Mouse (Mus musculus): Measurements from ENCODE around the gene Hsp90ab1. TPM values are rescaled to one million over a fixed set of nuclear protein-coding genes. Genes with fewer than 3 reads are reported as not detected.
A peak's percentile ranks its signal among the peaks of the same experiment; 100 is the strongest.

Gene Hsp90ab1
- 1,563 and 1,577 TPM in 2 replicates for polyA plus RNA-seq (2015; fragmentation: Nextera tagmentation; extraction: Ambion mirVana)

- Histone ChIP-seq H3K27me3 (no peaks in the 10 kb centered on the region), H3K9ac (peak within 1 kb of the TSS; percentile 97), H3K4me2 (replicated peaks) (peak within 1 kb of the TSS; percentile 75), H3K4me1 (peaks cover 47% of the 10 kb centered on the region), H3K27ac (replicated peaks) (peak within 1 kb of the TSS; percentile 98), H3K9me3 (replicated peaks) (no peaks in the 10 kb centered on the region), H3K4me3 (replicated peaks) (peak within 1 kb of the TSS; percentile 96), H3K36me3 (peaks cover 37% of the 10 kb centered on the region)
- under 1% methylated on average over 41 of the region's 41 CpGs for WGBS
- ATAC-seq (ENCODE audit: insufficient number of reproducible peaks, low FRiP score, low TSS enrichment, low read depth): peak; percentile 90
Measured at GRCm38 (mm10) chr17:45573087-45573779, at the start of gene Hsp90ab1. Hsp90ab1 (minus strand) TSS chr17:45573271.

GRCm38 (mm10) chr17:45619386-45620256, 46.5 kb upstream of the Hsp90ab1 start:
- H3K4me3 ChIP-seq (replicated peaks): peak overlapping the region; percentile 20
- ATAC-seq (ENCODE audit: insufficient number of reproducible peaks, low FRiP score, low TSS enrichment, low read depth): no peak
- no peaks in the 10 kb centered on the region for H3K9me3 ChIP-seq (replicated peaks)
- 23% methylated on average over 20 of the region's 20 CpGs for WGBS
- H3K27ac ChIP-seq (replicated peaks): peak overlapping the region; percentile 40; the same call in 1 of the 2 replicates
- peak overlapping the region; percentile 28; the same call in 1 of the 2 replicates for H3K4me2 ChIP-seq (replicated peaks)
- no peak overlapping the region for H3K9ac ChIP-seq
- H3K4me1 ChIP-seq: peaks cover 17% of the 10 kb centered on the region
- H3K36me3 ChIP-seq: no peaks in the 10 kb centered on the region
- H3K27me3 ChIP-seq: no peaks in the 10 kb centered on the region

- Histone ChIP-seq H3K9ac (no peak overlapping the region), H3K4me3 (replicated peaks) (peak overlapping the region; percentile 20), H3K36me3 (no peaks in the 10 kb centered on the region), H3K27ac (replicated peaks) (peak overlapping the region; percentile 40; the same call in 1 of the 2 replicates), H3K9me3 (replicated peaks) (no peaks in the 10 kb centered on the region), H3K4me1 (peaks cover 17% of the 10 kb centered on the region), H3K27me3 (no peaks in the 10 kb centered on the region), H3K4me2 (replicated peaks) (0 out of 2 replicates have a peak overlapping the region, but pooled peaks have one; percentile 28)
- WGBS: 24% methylated on average over 8 of the region's 8 CpGs
- no peak; the same call in 1 of the 2 replicates for ATAC-seq (ENCODE audit: insufficient number of reproducible peaks, low FRiP score, low TSS enrichment, low read depth)
Measured at GRCm38 (mm10) chr17:45618941-45619385, 45.9 kb upstream of the Hsp90ab1 start.

- WGBS: 90% methylated on average over 6 of the region's 6 CpGs
- no peaks in the 10 kb centered on the region for H3K27me3 ChIP-seq
Measured at GRCm38 (mm10) chr17:45617655-45618054, 44.6 kb upstream of the Hsp90ab1 start.

GRCm38 (mm10) chr17:45616679-45617078, 43.6 kb upstream of the Hsp90ab1 start:
- no peak overlapping the region for H3K4me2 ChIP-seq (replicated peaks)
- 64% methylated on average over 3 of the region's 3 CpGs for WGBS
- H3K9ac ChIP-seq: no peak overlapping the region
- no peak overlapping the region for H3K27ac ChIP-seq (replicated peaks)
- H3K9me3 ChIP-seq (replicated peaks): no peaks in the 10 kb centered on the region
- no peak overlapping the region for H3K4me3 ChIP-seq (replicated peaks)
- H3K4me1 ChIP-seq: peaks cover 17% of the 10 kb centered on the region
- no peaks in the 10 kb centered on the region for H3K36me3 ChIP-seq
- ATAC-seq (ENCODE audit: insufficient number of reproducible peaks, low FRiP score, low TSS enrichment, low read depth): no peak
- H3K27me3 ChIP-seq: no peaks in the 10 kb centered on the region

More at GRCm38 (mm10) chr17:45617655-45618054, 44.6 kb upstream of the Hsp90ab1 start:
- Histone ChIP-seq H3K4me3 (replicated peaks) (no peak overlapping the region), H3K9ac (no peak overlapping the region), H3K27ac (replicated peaks) (no peak overlapping the region), H3K36me3 (no peaks in the 10 kb centered on the region), H3K4me2 (replicated peaks) (no peak overlapping the region), H3K4me1 (peaks cover 17% of the 10 kb centered on the region), H3K9me3 (replicated peaks) (no peaks in the 10 kb centered on the region)
- no peak for ATAC-seq (ENCODE audit: insufficient number of reproducible peaks, low FRiP score, low TSS enrichment, low read depth)

- H3K27me3 ChIP-seq: no peaks in the 10 kb centered on the region
- H3K4me2 ChIP-seq (replicated peaks): no peak overlapping the region
- peak; percentile 40; the same call in 1 of the 2 replicates for ATAC-seq (ENCODE audit: insufficient number of reproducible peaks, low FRiP score, low TSS enrichment, low read depth)
- no peak overlapping the region for H3K27ac ChIP-seq (replicated peaks)
- no peaks in the 10 kb centered on the region for H3K9me3 ChIP-seq (replicated peaks)
- H3K4me1 ChIP-seq: peaks cover 17% of the 10 kb centered on the region
- no peak overlapping the region for H3K4me3 ChIP-seq (replicated peaks)
- H3K36me3 ChIP-seq: no peaks in the 10 kb centered on the region
- no peak overlapping the region for H3K9ac ChIP-seq
- 29% methylated on average over 4 of the region's 4 CpGs for WGBS
Measured at GRCm38 (mm10) chr17:45616046-45616650, 43.1 kb upstream of the Hsp90ab1 start.

GRCm38 (mm10) chr17:45612921-45613320, 39.9 kb upstream of the Hsp90ab1 start:
- Histone ChIP-seq H3K36me3 (no peaks in the 10 kb centered on the region), H3K27me3 (no peaks in the 10 kb centered on the region), H3K4me2 (replicated peaks) (no peak overlapping the region), H3K4me1 (0 out of 2 replicates have a peak, but pooled peaks cover 12% of the 10 kb centered on the region), H3K9ac (no peak overlapping the region), H3K4me3 (replicated peaks) (no peak overlapping the region), H3K9me3 (replicated peaks) (no peaks in the 10 kb centered on the region), H3K27ac (replicated peaks) (no peak overlapping the region)
- ATAC-seq (ENCODE audit: insufficient number of reproducible peaks, low FRiP score, low TSS enrichment, low read depth): no peak
- WGBS: 85% methylated on average over 7 of the region's 7 CpGs

- H3K27me3 ChIP-seq: no peaks in the 10 kb centered on the region
- WGBS: 75% methylated on average over 8 of the region's 8 CpGs
- no peak for ATAC-seq (ENCODE audit: insufficient number of reproducible peaks, low FRiP score, low TSS enrichment, low read depth)
- 0 out of 2 replicates have a peak, but pooled peaks cover 12% of the 10 kb centered on the region for H3K4me1 ChIP-seq
- no peaks in the 10 kb centered on the region for H3K9me3 ChIP-seq (replicated peaks)
- H3K27ac ChIP-seq (replicated peaks): no peak overlapping the region
- H3K36me3 ChIP-seq: no peaks in the 10 kb centered on the region
- H3K4me2 ChIP-seq (replicated peaks): no peak overlapping the region
- H3K9ac ChIP-seq: no peak overlapping the region
- no peak overlapping the region for H3K4me3 ChIP-seq (replicated peaks)
Measured at GRCm38 (mm10) chr17:45612008-45612407, 38.9 kb upstream of the Hsp90ab1 start.

GRCm38 (mm10) chr17:45610144-45610866, 37.2 kb upstream of the Hsp90ab1 start:
- Histone ChIP-seq H3K4me3 (replicated peaks) (no peak overlapping the region), H3K9ac (no peak overlapping the region), H3K9me3 (replicated peaks) (no peaks in the 10 kb centered on the region), H3K4me2 (replicated peaks) (no peak overlapping the region), H3K27ac (replicated peaks) (peak overlapping the region; percentile 40), H3K4me1 (0 out of 2 replicates have a peak, but pooled peaks cover 7% of the 10 kb centered on the region), H3K36me3 (no peaks in the 10 kb centered on the region), H3K27me3 (no peaks in the 10 kb centered on the region)
- peak; percentile 29; the same call in 1 of the 2 replicates for ATAC-seq (ENCODE audit: insufficient number of reproducible peaks, low FRiP score, low TSS enrichment, low read depth)
- WGBS: 22% methylated on average over 5 of the region's 5 CpGs

- Histone ChIP-seq H3K36me3 (no peaks in the 10 kb centered on the region), H3K9ac (no peak overlapping the region), H3K4me2 (replicated peaks) (no peak overlapping the region), H3K27ac (replicated peaks) (no peak overlapping the region), H3K4me3 (replicated peaks) (no peak overlapping the region), H3K9me3 (replicated peaks) (no peaks in the 10 kb centered on the region), H3K27me3 (no peaks in the 10 kb centered on the region), H3K4me1 (0 out of 2 replicates have a peak, but pooled peaks cover 7% of the 10 kb centered on the region)
- WGBS: 89% methylated on average over 4 of the region's 4 CpGs
- no peak for ATAC-seq (ENCODE audit: insufficient number of reproducible peaks, low FRiP score, low TSS enrichment, low read depth)
Measured at GRCm38 (mm10) chr17:45608396-45608795, 35.3 kb upstream of the Hsp90ab1 start.
